Mouse (Mus musculus): ENCODE data around the gene Bora. TPM values are rescaled to one million over a fixed set of nuclear protein-coding genes. Genes with fewer than 3 reads are reported as not detected.

Gene Bora
- 5.0 TPM for polyA plus RNA-seq (2014; fragmentation: Illumina TruSeq; extraction: RNeasy Lipid Tissue Mini Kit (QIAGEN cat#74804); ENCODE audit: low read depth, low replicate concordance)

GRCm38 (mm10) chr14:99046031-99046781 lies at the start of gene Bora, which contains the start of gene Mzt1:
TSS of gene Bora (plus strand) at chr14:99046222.
TSS of gene Mzt1 (minus strand) at chr14:99046134.

GRCm38 (mm10) chr14:99099267-99099966 lies 53.4 kb downstream of the Bora start, which contains the start of the genes Pibf1 and Dis3:
TSS of gene Pibf1 (plus strand) at chr14:99099424.
TSS of gene Dis3 (minus strand) at chr14:99099770.

Other genes with a start within 250 kb of the Bora start
- gene Rpl36a-ps1, start 51.9 kb upstream of the Bora start, polyA plus RNA-seq (2014; fragmentation: Illumina TruSeq; extraction: RNeasy Lipid Tissue Mini Kit (QIAGEN cat#74804); ENCODE audit: low read depth, low replicate concordance): 11.5 TPM
- 51.8 TPM for gene Mzt1, start 88 bp upstream of the Bora start, polyA plus RNA-seq (2014; fragmentation: Illumina TruSeq; extraction: RNeasy Lipid Tissue Mini Kit (QIAGEN cat#74804); ENCODE audit: low read depth, low replicate concordance)
- gene Pibf1, start 53.2 kb downstream of the Bora start, polyA plus RNA-seq (2014; fragmentation: Illumina TruSeq; extraction: RNeasy Lipid Tissue Mini Kit (QIAGEN cat#74804); ENCODE audit: low read depth, low replicate concordance): 9.7 TPM
- gene Dis3, start 53.5 kb downstream of the Bora start, polyA plus RNA-seq (2014; fragmentation: Illumina TruSeq; extraction: RNeasy Lipid Tissue Mini Kit (QIAGEN cat#74804); ENCODE audit: low read depth, low replicate concordance): 14.8 TPM

All from adipose tissue, adult 10 weeks (tissue).